Mouse (Mus musculus) stomach, embryonic 15.5 days (tissue): Measurements from ENCODE around the gene Vmn1r231. TPM values are rescaled to one million over a fixed set of nuclear protein-coding genes. Genes with fewer than 3 reads are reported as not detected.

Experiments
- ATAC-seq: fragments of 200-750 bp; cut with Nextera tagmentation; 2 replicates; pipeline ENCODE4 v1.8.0; 2017; ENCODE audit warnings: low read depth, moderate number of reproducible peaks, moderate TSS enrichment; ENCODE audit not compliant: insufficient read depth, low FRiP score
- H3K27ac ChIP-seq: fragments of 300-500 bp; sonication (generic); 2 replicates; pipeline ENCODE4 v1.5.1; 2015; ENCODE audit warnings: mild to moderate bottlenecking, inconsistent platforms
- H3K27me3 ChIP-seq: fragments of 300-500 bp; sonication (generic); replicated peaks from 2 replicates; pipeline ENCODE4 v1.6.1; 2015; ENCODE audit warnings: inconsistent platforms
- H3K36me3 ChIP-seq: fragments of 300-500 bp; sonication (generic); 2 replicates; pipeline ENCODE4 v1.6.1; 2015; ENCODE audit warnings: inconsistent platforms
- H3K4me1 ChIP-seq: fragments of 300-500 bp; sonication (generic); 2 replicates; pipeline ENCODE4 v1.6.1; 2015; ENCODE audit warnings: inconsistent platforms
- H3K4me2 ChIP-seq: fragments of 300-500 bp; sonication (generic); 2 replicates; pipeline ENCODE4 v1.6.1; 2015; ENCODE audit warnings: mild to moderate bottlenecking, inconsistent platforms
- H3K4me3 ChIP-seq: fragments of 300-500 bp; sonication (generic); replicated peaks from 2 replicates; pipeline ENCODE4 v1.5.1; 2015; ENCODE audit warnings: inconsistent platforms
- H3K9ac ChIP-seq: fragments of 300-500 bp; sonication (generic); 2 replicates; pipeline ENCODE4 v1.6.1; 2015; ENCODE audit warnings: inconsistent platforms
- H3K9me3 ChIP-seq: fragments of 300-500 bp; sonication (generic); 2 replicates; pipeline ENCODE4 v1.6.1; 2016; ENCODE audit warnings: inconsistent platforms
- WGBS: fragments of 180-500 bp; shearing (Covaris S2); methylation state at CpG from one replicate; pipeline ENCODE4 v1.1.7; 2015; 5-methylcytosine and 5-hydroxymethylcytosine counted together
- polyA plus RNA-seq: library from polyadenylated mRNA; unstranded; fragments of >200 nt; fragmentation: Nextera tagmentation; extraction: Ambion mirVana; gene quantifications from 2 replicates; pipeline ENCODE4 v1.2.1, GENCODE M21; 2015

Vmn1r231 gene
- polyA plus RNA-seq: not detected in 2 replicates

GRCm38 (mm10) chr17:20904991-20905390 lies at the start of gene Vmn1r231:
Gene Vmn1r231, minus strand, starts transcription at chr17:20905091.
- 52% methylated on average over 2 of the region's 2 CpGs for WGBS
- Histone ChIP-seq H3K27me3 (no peaks in the 10 kb centered on the region), H3K27ac (no peak within 1 kb of the TSS), H3K4me3 (no peak within 1 kb of the TSS), H3K9ac (no peak within 1 kb of the TSS), H3K36me3 (no peaks in the 10 kb centered on the region), H3K9me3 (no peaks in the 10 kb centered on the region), H3K4me2 (no peak within 1 kb of the TSS), H3K4me1 (no peaks in the 10 kb centered on the region)
- ATAC-seq: no peak

GRCm38 (mm10) chr17:20946636-20947035 lies 41.7 kb upstream of the Vmn1r231 start:
- H3K27me3 ChIP-seq: no peaks in the 10 kb centered on the region
- H3K9ac ChIP-seq: 0 out of 2 replicates have a peak overlapping the region, but pooled peaks have one; percentile 95
- no peaks in the 10 kb centered on the region for H3K36me3 ChIP-seq
- H3K27ac ChIP-seq: no peak overlapping the region
- peak overlapping the region; percentile 76 for H3K4me2 ChIP-seq
- no peaks in the 10 kb centered on the region for H3K9me3 ChIP-seq
- peak overlapping the region; percentile 89 for H3K4me3 ChIP-seq
- 0 out of 2 replicates have a peak, but pooled peaks cover 11% of the 10 kb centered on the region for H3K4me1 ChIP-seq
- no peak for ATAC-seq

- H3K27me3 ChIP-seq: no peaks in the 10 kb centered on the region
- peak overlapping the region; percentile 89 for H3K4me3 ChIP-seq
- no peaks in the 10 kb centered on the region for H3K36me3 ChIP-seq
- H3K9ac ChIP-seq: peak overlapping the region; percentile 95
- H3K9me3 ChIP-seq: no peaks in the 10 kb centered on the region
- 2% methylated on average over 13 of the region's 13 CpGs for WGBS
- ATAC-seq: no peak
- H3K4me1 ChIP-seq: 0 out of 2 replicates have a peak, but pooled peaks cover 11% of the 10 kb centered on the region
- peak overlapping the region; percentile 98 for H3K27ac ChIP-seq
- peak overlapping the region; percentile 76 for H3K4me2 ChIP-seq
Observed at GRCm38 (mm10) chr17:20946026-20946565, 41.2 kb upstream of the Vmn1r231 start.

- H3K9ac ChIP-seq: peak within 1 kb of the TSS; percentile 95
- H3K4me2 ChIP-seq: peak within 1 kb of the TSS; percentile 76
- under 1% methylated on average over 69 of the region's 69 CpGs for WGBS
- H3K27me3 ChIP-seq: no peaks in the 10 kb centered on the region
- peak within 1 kb of the TSS; percentile 89 for H3K4me3 ChIP-seq
- ATAC-seq: peak; percentile 99
- H3K9me3 ChIP-seq: no peaks in the 10 kb centered on the region
- 0 out of 2 replicates have a peak, but pooled peaks cover 11% of the 10 kb centered on the region for H3K4me1 ChIP-seq
- H3K27ac ChIP-seq: peak within 1 kb of the TSS; percentile 98
- H3K36me3 ChIP-seq: no peaks in the 10 kb centered on the region
Observed at GRCm38 (mm10) chr17:20944985-20945891, 40.3 kb upstream of the Vmn1r231 start, which contains the start of gene Ppp2r1a. Gene Ppp2r1a, plus strand, starts transcription at chr17:20945311.

- no peak for ATAC-seq
- peak overlapping the region; percentile 89 for H3K4me3 ChIP-seq
- no peak overlapping the region for H3K9ac ChIP-seq
- peak overlapping the region; percentile 97 for H3K27ac ChIP-seq
- H3K9me3 ChIP-seq: no peaks in the 10 kb centered on the region
- H3K4me1 ChIP-seq: 0 out of 2 replicates have a peak, but pooled peaks cover 11% of the 10 kb centered on the region
- H3K36me3 ChIP-seq: no peaks in the 10 kb centered on the region
- WGBS: 55% methylated on average over 3 of the region's 3 CpGs
- no peaks in the 10 kb centered on the region for H3K27me3 ChIP-seq
- H3K4me2 ChIP-seq: peak overlapping the region; percentile 65
Observed at GRCm38 (mm10) chr17:20944226-20944625, 39.3 kb upstream of the Vmn1r231 start.

GRCm38 (mm10) chr17:20919614-20920013 lies 14.7 kb upstream of the Vmn1r231 start, which contains the start of gene Vmn1r232:
Gene Vmn1r232, minus strand, starts transcription at chr17:20919714.
- no peak for ATAC-seq
- Histone ChIP-seq H3K9ac (no peak within 1 kb of the TSS), H3K36me3 (no peaks in the 10 kb centered on the region), H3K4me3 (no peak within 1 kb of the TSS), H3K27me3 (no peaks in the 10 kb centered on the region), H3K4me1 (no peaks in the 10 kb centered on the region), H3K4me2 (no peak within 1 kb of the TSS), H3K9me3 (no peaks in the 10 kb centered on the region), H3K27ac (no peak within 1 kb of the TSS)
- WGBS: 45% methylated on average over 1 of the region's 1 CpGs

- Histone ChIP-seq H3K4me1 (no peaks in the 10 kb centered on the region), H3K4me2 (no peak within 1 kb of the TSS), H3K4me3 (no peak within 1 kb of the TSS), H3K9me3 (no peaks in the 10 kb centered on the region), H3K27ac (no peak within 1 kb of the TSS), H3K9ac (no peak within 1 kb of the TSS), H3K36me3 (no peaks in the 10 kb centered on the region), H3K27me3 (no peaks in the 10 kb centered on the region)
- WGBS: 8% methylated on average over 1 of the region's 1 CpGs
- ATAC-seq: no peak
Observed at GRCm38 (mm10) chr17:20840144-20840543, 64.7 kb downstream of the Vmn1r231 start, which contains the start of gene Vmn1r230. Gene Vmn1r230, plus strand, starts transcription at chr17:20840444.

Other genes with a start within 250 kb of the Vmn1r231 start
- not detected in 2 replicates for gene Vmn1r226, start 222.2 kb downstream of the Vmn1r231 start, polyA plus RNA-seq
- gene Vmn1r227, start 175.2 kb downstream of the Vmn1r231 start, polyA plus RNA-seq: not detected in 2 replicates
- not detected in 2 replicates for gene Vmn1r228, start 118.9 kb downstream of the Vmn1r231 start, polyA plus RNA-seq
- gene Vmn1r229, start 93.5 kb downstream of the Vmn1r231 start, polyA plus RNA-seq: not detected in 2 replicates
- gene Vmn1r230, start 64.6 kb downstream of the Vmn1r231 start, polyA plus RNA-seq: not detected in 2 replicates
- not detected in 2 replicates for gene Vmn1r232, start 14.6 kb upstream of the Vmn1r231 start, polyA plus RNA-seq
- 338 and 357 TPM in 2 replicates for gene Ppp2r1a, start 40.2 kb upstream of the Vmn1r231 start, polyA plus RNA-seq
- not detected in 2 replicates for gene Vmn1r233, start 91.4 kb upstream of the Vmn1r231 start, polyA plus RNA-seq
- 12.8 and 13.3 TPM in 2 replicates for gene Zfp160, start 103.8 kb upstream of the Vmn1r231 start, polyA plus RNA-seq